Mouse (Mus musculus): Measurements from ENCODE around the gene Rph3a.

The Rph3a gene

DNA sequence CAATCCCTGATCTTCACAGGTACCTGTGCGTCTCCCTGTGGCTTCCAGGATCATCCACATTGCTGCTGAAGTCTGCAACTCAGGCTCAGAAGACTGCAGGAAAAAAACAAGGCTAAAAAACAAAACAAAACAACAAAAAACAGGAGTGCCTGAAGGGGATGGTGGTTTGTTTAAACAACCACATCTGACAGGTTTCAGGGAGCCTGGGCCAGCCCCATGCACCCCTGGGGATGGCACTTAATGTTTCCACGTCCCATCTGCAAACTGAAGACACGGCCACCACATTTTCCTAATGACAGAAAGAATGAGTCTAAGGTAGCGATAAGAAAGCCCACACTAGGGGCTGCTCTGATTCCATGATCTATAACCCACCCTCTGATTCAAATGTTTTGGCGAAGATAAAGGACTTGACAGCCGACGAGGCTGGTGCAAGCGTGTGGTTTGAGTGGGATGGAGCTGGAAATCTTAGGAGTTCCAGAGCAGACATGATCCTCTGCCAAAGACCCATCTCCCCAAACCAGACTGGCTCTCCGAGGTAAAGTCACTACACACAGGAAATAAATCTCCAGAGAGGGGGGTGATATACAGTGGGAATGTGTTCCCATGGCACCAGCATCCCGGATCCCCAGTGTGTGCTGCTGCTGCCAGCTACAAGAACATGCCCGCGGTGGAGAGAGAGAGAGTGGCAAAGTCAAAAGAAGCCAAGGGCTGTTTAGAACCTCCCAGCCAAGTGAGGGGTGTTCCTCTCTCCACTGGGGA is at the start of gene Rph3a:
Rph3a (minus strand) TSS at position 282 of the 759 bp plus-strand sequence.
- no peak for DNase-seq (ENCODE audit: low read depth)

DNA sequence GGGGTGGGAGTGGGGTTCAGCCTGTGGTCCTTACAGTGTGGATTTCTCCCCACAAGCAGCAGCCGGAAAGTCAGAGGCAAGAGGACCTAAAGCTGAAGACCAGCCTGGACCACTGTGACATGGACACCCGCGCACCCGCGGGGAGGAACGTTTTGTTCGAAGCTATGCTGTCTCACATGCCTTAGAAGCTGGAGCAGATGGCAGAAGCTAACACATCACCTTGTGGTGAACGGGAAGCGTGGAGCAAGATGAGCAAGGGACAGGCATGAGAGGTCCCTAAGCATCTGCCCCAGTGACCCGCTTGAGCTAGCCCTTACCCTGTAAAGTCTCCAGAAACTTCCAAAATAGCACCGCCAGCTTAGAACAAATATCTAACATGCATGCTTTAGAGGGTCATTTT is 48.4 kb upstream of the Rph3a start:
- no peak for DNase-seq (ENCODE audit: low read depth)

DNA sequence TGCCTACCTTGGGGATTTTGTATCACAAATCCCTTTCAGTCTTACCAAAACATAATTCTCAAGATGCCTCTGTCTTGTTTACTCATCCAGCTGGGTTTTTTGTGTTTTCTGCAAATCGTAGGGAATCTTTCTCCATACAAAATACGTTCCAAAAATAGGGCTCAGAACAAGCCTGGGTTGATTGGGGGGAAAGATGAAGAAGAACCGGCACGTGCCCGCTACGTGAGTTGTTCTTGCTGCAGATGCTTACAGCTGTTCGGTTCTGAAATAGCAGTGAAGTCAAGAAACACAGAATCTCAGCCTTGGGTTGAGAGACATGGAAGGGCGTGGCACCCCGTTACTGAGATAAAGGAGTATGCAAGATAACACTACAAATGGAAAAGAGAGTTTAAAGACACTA is 44.0 kb upstream of the Rph3a start:
- DNase-seq (ENCODE audit: low read depth), result no peak

DNA sequence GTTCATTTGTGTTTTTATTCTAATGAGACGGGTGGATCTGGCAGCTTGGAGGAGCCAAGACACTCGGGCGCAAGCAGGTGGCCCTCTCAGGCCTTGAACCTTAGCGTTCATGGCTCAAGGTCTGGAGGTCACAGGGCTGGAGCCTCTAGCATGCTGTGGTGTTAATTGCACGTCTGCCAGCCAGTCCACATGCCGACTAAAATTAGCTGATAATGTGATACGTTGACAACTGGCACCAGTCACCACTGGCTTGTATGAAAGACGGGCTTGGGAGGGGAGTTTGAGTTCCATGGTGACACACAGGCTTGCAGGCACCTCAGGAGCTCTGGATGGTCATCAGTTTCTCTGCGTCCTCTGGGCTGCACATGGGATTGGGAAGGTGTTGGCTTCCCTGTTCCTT is 31.9 kb upstream of the Rph3a start:
- DNase-seq (ENCODE audit: low read depth), result no peak

DNA sequence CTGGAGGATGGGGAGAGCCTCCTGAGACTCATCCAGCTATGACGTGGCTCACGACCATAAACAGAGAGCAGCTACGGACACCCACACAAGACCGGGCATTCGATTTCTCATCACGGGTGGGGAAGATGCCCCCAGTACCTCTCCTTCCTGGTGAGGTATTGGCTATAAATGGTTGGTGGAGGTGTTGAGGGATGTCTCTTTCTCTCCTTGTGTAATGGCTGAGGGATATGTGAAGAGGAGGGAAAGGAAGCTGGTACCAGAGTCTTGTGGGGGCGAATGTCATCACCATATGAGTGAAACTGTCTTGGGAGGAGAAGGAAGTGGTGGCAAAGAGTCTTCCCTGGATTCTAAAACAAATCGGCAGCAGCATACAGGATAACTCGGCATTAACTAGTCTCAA is 29.6 kb upstream of the Rph3a start:
- no peak for DNase-seq (ENCODE audit: low read depth)

DNA sequence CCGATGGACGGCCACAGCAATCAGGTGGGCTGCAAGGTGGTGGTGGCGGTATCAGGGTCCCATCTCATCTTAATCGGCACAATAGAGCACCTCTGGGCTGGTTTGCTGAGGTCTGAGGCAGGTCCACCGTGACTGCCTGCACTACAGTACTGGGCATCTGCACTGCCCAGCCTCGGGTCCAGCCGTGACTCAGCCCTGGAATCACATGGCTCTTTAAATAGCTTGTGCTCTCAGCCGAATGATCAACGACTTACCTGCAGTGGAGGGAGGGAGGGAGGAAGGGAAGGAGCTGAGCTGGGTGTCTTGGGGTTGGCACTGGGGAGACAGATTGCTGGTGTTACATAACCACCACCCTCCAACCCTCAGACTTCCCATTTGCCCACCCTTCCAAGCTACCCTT is 20.3 kb upstream of the Rph3a start:
- DNase-seq (ENCODE audit: low read depth), result no peak

DNA sequence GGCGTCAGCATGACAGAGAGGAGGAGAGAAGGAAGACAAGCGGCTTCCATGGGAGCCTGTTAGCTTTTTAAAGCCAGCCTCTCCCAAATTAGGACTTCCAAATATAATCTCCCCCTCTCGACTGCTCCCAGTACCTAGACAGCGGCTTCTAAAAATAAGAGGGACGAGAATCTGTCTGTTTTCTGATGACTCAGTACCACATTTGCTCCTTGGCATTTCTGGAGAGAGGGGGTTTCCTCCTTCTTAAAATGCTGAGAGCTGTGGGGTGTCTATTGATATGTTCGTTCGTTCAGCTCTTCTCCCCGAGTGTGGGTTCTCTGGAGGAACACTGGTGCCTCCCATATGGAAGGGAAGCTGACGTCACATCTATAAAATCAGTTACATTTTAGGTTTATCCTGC is 9.6 kb upstream of the Rph3a start:
- DNase-seq (ENCODE audit: low read depth), result no peak

DNA sequence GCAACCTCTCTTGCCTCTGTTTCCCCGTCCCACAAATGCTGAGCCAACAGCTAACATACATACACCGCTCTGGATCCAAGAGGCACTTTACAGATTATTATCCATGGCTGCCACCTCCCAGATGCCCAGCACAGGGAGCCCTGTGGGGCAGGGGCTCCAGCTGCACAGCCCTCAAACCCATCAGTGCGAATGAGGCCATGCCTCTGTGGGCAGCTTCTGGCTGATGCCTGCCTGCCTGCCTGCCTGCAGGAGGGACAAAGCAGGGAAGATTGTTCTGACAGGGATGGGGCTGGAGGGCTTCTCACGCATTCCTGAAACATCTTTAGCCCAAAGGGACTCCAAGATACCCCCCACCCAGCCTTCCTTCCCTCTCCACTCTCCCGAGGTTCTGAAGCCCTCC is 7.8 kb upstream of the Rph3a start:
- no peak for DNase-seq (ENCODE audit: low read depth)

DNA sequence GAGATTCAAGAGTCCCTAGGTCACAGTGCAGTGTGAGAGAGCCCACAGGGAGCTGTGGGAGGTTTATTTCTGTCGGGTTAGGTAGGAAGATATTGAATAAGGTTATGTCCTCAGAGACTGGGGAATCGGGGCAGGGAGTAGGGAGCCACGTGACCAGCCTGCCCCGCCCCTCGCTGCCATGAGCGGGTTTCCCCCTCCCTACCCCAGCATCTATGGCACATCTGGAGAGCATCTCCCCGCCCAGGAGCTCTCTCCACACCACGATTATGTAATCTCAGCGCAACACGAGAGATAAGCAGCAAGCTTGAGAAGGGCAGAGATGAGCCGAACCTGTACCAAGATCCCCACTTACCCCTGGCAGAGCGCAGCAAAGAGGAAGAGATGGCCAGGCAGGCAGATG is 6.5 kb upstream of the Rph3a start:
- DNase-seq (ENCODE audit: low read depth), result peak; percentile 5

DNA sequence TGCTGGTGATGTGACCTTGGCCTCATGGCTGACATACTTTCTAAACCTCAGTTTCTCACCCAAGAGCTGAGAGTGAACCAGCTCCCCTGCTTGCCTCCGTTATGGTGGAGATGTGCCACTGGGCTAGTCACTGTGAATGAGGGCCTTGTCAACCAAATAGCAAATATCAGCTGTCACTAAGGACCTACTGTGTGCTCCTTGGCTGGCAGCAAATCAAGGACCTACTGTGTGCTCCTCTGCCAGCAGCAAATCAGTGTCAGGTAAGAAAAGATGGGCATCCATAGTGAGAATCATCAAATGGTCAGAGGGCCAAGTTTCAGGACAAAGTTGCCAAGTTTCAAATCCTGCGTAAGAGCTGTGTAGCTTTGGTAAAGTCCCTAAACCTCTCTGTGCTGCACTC is 4.6 kb upstream of the Rph3a start:
- no peak for DNase-seq (ENCODE audit: low read depth)

DNA sequence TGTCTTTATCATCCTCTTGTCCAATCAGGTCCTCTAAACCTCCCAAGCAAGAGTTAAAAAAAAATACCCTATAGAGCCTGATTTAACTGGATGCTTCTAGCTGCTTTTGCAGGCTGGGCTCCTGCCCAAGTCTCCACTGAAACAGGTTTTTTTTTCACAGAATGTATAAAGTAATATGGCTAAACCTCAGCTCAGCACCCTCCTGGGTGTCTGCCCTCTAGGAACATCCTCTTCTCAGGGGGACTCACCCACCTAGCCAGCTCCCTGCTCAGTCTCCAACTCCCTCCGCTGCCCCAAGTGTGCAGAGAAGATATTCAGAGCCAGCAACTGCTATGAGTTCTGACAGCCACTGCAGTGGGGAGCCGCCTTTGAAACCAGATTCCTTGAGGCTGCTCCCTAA is 2.1 kb upstream of the Rph3a start:
- DNase-seq (ENCODE audit: low read depth), result no peak

DNA sequence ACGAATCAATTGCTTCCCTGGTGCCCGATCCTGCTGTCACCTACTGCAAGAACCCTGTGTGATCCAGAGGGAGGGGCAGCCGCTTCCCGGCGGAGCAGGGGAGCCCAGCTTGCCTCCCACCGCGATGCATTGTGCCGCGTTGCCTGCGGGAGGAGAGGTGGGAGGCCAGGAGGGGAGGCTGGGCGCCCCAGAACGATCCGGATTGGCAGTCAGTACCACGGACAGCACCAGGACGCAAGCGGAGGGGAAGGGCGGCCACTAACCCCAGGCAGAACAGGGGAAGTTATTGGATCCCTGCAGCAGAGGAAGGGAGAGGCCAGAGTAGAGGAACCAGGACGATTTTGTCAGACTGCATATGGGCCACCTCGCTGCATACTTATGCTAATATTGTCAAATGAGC is 486 bp downstream of the Rph3a start:
- DNase-seq (ENCODE audit: low read depth), result peak; percentile 50

DNA sequence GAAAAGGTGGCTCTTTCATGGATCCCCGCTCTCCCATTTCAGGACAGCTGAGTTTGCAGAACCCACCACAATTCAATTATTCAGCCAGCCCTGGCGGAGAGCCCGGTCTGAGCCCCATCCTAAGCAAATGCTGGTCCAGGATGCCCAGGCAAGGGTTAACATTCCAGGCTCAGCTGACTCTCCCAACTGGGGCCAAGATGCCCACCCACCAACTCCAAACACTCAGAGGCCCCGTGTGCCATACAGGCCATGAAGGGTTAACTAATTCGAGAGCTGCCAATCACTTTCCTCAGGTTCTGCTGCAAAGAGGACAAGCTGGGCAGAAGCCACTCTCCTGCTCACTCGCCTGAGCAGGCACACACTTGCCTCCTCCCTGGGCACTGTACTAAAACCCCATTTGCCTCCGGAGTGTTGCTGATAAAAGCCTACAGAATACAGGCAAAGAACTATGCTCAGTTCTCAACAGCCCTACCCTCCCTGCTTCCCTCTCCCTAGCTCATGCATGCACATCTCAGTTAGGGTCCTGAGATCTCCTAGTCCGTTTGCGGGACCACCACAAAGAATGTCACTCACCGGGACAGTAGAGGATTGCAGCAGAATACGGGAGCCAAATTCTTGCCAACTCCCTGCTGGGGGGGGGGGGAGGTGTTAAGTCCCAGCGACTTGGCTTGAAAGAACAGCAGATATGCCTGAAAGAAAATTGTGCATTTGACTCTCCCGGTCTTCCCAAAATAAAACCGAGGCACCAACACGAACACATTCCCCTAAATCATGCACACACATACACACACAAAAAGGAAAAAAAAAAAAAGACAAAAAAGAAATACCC is 1.3 kb downstream of the Rph3a start:
- no peak for DNase-seq (ENCODE audit: low read depth)

DNA sequence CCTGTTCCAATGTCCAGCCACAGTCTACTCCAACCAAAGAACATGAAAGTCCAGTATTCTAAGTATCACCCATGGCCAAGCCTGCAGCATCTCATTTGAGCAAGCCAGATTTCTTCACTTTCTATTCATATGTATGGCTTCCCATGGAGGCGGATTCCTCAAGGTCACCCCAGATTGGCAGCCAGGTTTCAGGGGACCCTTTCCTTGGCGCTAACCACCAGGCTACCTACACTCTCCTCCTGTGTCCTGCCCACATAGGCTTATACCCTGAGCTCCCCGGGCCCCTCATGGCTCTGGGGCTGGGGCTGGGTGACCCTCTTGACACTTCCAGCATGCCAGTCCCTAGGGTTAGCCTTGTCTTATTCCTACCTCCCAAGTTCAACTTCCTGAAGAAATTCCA is 2.3 kb downstream of the Rph3a start:
- DNase-seq (ENCODE audit: low read depth), result no peak

DNA sequence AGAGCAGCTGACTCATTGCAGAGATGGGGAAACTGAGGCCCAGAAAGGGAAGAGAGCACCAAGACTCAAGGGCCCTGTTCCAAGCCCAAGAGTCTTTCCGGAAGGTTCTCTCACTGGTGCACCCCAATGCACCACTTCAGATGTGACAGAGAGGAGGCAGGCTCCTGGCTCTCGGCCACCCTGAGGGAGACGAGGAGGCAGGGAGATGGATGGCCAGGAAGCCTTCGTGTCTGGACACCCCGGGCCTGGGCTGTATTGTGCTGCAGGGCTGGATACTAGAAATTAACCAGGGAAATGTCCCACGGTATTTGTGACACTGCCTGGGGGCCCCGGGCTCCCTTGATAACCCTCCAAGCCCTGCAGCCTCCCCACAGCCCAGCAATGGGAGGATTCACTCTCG is 2.8 kb downstream of the Rph3a start:
- no peak for DNase-seq (ENCODE audit: low read depth)

DNA sequence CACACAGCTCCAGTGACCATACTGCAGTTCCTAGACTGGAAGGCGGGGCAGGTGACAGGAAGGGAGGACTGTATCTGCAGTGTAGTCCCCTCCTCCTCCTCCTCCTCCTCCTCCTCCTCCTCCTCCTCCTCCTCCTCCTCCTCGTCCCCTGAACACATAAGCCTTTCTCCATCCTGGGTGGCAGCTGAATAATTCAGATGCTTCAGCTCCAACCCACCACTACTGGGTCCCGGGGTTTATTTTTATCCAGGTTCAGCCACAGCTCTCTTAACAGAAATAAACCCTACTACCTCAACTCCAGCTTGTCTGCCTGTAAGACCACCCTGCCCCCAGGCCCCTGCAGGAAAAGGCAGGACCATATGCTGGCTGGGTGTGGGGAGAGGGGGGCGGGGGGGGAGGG is 3.7 kb downstream of the Rph3a start:
- no peak for DNase-seq (ENCODE audit: low read depth)

DNA sequence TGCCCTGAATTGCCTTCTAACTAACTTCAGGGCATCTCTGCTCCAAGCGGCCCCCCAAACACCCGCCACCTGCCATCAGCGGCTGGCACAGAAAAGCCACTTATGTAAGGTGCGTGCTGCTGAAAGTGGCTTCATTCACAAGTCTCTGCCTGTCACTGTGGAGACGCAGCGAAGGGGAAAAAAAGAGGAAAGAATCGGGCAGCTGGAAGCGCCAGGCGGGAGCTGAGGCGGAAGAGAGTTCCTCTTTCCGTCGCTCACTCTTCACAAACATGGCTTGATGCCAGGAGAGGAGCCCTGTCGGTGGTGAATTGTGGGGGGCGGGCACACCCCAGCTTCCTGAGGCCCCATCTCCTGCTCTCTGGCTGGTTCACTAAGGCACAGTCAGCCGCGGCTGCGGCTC is 6.1 kb downstream of the Rph3a start:
- DNase-seq (ENCODE audit: low read depth), result no peak

DNA sequence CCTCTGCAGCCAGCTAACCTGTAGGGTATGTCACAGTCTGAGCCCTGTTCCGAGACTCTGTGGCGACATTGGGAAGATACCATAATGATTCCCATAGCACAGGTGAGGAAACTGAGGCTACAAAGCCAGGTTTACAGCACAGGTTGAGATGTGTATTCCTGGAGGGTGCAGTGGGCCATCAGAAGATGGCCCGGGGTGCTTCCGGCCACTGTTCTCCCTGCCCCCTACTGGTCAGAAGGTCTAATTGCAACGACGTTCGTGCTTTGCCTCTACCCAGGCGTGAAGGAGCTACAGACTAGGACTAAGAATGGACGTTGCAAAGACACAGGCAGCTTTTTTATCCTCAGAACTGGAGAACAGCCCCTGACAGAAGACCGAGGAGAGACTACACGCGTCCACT is 10.3 kb downstream of the Rph3a start:
- DNase-seq (ENCODE audit: low read depth), result peak; percentile 20

DNA sequence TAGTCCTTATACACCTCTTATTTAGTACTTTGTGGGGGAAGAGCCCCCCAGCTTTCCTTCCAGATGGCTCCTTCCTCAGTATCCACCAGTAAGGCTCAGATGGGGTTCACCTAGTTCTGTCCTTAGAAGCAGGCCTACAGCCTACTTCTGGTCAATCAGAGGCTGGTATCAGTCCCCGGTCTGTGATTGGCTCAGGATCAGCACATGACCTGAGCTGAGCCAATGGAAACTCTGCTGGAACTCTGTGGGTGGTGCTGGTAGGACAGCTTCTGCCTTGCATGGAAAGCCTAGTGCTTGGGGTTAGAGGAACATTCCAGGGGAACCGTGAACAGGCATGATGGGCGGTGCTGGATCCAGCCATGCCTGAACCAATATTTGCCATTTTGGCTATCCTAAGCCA is 21.5 kb downstream of the Rph3a start:
- no peak for DNase-seq (ENCODE audit: low read depth)

DNA sequence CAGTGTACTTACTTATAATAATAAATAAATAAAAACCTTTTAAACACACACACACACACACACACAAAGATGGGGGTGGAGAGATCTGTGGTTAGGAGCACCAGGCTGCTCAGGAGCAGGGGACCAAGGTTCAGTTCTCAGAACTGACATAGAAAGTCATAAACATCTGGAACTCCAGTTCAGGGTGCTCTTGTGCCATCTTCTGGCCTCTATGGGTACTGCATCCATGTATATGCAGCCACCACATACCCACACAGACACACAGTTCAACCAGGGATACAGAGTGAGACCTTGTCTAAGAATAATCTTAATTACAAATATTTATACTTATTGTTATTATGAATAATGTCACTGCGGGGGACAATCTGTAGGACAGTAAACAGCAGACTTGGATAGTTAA is 26.9 kb downstream of the Rph3a start:
- DNase-seq (ENCODE audit: low read depth), result peak; percentile 13

DNA sequence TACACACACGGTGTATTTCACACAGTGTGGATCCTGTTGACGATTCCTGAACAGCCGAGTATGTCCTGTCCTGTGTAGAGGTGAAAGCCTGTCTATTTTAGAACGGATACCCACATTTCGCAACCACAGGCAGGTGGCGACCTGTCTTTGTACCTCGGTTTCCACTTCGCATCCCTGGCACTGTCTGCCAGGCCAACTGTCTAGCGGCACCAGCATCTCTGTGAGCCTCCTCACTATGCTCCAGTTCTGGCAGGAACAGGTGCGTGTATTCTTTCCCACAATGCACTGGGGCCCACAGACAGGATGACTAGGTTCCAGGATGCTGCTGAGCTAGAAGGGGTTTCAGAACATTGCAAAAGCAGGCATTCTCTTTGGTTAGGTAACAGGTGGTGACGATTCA is 28.7 kb downstream of the Rph3a start:
- no peak for DNase-seq (ENCODE audit: low read depth)

DNA sequence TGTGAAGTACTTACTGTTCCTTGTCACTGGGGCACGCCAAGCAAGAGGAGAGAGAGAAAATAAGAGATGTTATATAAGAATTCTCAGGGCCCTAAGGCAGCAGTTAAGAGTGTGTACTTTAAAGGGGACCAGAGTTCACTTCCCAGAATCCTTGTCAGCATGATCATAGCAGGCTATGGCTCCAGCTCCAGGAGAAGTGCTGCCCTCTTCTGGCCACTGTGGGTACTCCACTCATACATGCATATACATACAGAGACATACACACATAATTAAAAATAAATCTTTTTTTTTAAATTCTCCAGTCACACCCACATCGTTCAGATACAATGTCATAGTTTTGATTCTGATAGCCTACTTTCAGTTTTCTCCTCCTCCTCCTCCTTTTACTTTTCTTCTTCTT is 29.8 kb downstream of the Rph3a start:
- no peak for DNase-seq (ENCODE audit: low read depth)

DNA sequence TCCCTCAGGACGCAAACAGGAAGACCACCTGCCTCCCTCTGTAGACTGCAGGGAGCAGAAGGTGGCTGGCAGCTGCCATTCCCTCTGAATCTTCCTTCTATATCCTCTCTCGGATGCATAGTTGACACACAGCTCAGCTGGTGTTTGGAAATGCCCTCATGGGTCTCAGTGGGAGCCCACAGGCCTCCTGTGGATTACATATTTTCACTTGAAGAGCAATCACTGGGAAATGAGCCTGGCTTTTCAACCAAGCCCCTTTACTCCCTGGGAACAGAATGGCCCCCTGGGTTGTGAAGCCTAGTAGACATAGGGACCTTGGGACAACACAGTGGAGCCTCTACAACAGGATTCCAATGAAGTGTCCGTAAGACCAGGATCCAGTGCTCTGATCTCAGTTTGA is 33.8 kb downstream of the Rph3a start:
- DNase-seq (ENCODE audit: low read depth), result no peak

DNA sequence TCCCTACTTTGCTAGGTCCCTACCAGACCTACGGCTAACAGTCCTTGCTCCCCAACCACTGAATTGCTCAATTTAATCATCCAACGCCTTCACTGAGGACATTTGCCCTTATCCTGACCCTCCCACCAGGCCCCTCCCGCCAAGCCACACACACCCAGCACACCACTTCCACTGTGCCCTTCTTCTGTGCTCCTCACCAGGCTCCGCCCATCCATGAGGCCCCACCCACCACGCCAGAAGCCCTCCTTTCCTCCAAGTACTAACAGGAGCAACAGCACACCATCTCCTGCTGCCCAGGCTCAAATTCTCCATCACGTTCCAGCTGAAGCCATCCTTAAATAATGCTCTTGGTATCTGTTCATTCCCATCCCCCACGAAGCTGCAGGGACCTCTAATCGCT is 35.4 kb downstream of the Rph3a start:
- no peak for DNase-seq (ENCODE audit: low read depth)
